Mouse (Mus musculus) megakaryocyte-erythroid progenitor cell, adult 5-6 weeks (primary cell): ENCODE results near the gene Il12rb1. TPM values are rescaled to one million over a fixed set of nuclear protein-coding genes. Genes with fewer than 3 reads are reported as not detected.

Source experiments
- ATAC-seq: replicated peaks from 2 replicates; pipeline ENCODE4 v1.8.0; 2016; ENCODE audit warnings: mild to moderate bottlenecking, inconsistent platforms; ENCODE audit not compliant: severe bottlenecking, poor library complexity, low FRiP score, low TSS enrichment
- total RNA-seq, 2 experiments: library from RNA; stranded (forward) in 1 of 2; stranded (reverse) in 1 of 2; fragments of 200-1000, 215-1000 nt in 1 of 2; fragments of >200 nt in 1 of 2; fragmentation: Nextera tagmentation in 1 of 2; gene quantifications; 2 replicates each; pipeline ENCODE4 v1.2.3; 2014 to 2017

Il12rb1 gene
- total RNA-seq, 2 experiments from 2014 or later: 0.31 to 2.0 TPM

DNA sequence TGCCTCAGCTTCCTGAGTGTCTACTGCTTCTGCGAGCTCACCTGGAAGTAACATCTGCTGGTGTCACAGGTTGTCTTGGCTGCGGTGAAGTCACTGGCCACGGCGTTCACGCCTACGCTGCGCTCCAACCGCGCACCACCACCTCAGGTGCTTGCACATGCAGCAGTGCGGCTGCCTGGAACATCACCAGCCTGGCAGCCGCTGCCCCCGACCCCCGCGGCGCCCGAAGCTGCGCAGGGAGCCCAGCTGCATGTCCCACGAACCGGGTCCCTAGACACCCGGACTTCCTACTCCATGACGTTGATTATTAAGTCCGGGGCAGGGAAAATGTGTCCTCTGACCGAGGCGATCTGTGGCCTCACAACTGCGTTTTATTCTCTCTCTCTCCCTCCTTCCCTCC is 34.2 kb downstream of the Il12rb1 start:
- ATAC-seq: no peak

DNA sequence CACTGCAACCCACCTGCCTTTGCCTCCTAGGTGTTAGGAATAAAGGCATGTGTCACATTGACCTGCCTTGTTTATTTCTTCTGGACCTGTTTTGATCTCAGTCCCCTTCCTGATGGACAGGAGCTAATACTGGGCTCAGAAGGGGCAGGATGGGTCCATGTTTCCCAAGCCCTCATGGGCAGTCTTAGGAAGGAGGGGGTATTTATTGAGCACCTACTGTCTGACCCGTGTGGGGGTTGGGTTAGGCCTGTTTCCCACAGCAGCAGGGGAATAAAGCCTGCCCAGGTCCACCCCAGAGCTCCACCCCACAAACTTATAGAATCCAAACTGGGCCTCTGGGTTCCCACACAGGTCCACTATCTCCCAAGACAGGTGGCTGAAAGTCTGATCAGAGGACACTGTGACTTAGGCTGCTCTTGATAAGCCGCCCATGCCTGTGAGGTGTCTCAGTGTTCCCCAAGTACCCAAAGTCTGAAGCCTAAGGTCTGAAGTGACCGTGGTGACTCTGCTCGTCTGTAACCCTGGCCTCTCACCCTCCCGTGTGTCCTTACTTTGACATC is 35.0 kb downstream of the Il12rb1 start:
- ATAC-seq: peak; percentile 18

DNA sequence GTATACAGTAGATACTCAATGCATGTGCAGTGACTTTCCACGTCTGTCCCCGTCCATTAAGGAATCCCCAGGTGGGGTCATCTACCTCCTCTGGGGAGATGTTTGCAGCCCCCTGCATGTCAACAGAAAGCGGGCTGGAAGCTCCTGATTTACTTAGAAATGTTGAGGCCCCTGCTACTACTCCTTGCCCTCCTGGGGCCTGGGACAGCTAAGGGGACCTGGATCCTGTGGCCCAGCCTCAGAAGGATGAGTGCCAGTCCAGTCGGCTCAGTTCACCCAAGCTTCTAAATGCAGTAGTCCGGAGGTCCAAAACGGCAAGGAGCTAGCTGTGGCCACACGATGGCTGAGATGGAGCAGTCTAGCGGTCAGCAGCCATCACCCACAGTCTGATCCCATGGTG is 35.7 kb downstream of the Il12rb1 start:
- ATAC-seq: no peak

DNA sequence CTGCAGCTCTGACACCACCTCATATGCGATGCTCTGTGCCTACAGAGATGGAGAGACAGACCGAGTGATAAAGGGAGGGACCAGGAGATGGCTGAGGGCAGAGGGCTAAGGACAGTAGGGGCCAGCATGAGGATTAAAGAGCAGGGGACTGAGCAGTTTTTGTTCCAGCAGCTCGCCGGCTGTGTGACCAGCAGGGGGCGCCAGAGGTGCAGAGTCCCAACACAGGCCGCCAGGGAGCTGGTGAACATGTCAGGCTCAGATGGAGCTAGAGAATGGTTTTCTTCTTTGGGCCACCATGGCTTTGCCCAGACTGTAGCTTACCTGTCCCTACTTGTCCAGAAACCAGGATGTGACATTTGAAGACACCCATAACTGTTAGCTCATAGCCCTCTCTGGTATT is 36.3 kb downstream of the Il12rb1 start:
- peak; percentile 32; the same call in 1 of the 2 replicates for ATAC-seq

DNA sequence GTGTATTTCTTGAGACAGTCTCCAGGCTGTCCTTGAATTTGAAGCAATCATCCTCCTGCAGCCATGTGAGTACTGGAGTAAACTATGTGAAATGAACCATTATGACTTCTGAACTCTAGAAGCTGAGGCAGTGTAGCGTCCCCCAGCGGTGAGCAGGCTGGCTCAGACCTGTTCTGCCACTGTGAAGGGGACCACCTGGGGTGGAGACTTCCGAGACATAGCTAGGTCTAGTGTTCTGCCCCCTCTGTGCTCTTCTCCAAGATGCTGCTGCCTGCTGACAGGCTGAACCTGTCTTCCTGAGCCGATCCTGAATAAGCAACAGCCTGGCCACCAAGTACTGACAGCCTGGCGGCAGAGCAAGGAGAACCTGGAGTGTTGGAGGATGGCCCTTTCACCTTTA is 36.9 kb downstream of the Il12rb1 start:
- no peak for ATAC-seq

DNA sequence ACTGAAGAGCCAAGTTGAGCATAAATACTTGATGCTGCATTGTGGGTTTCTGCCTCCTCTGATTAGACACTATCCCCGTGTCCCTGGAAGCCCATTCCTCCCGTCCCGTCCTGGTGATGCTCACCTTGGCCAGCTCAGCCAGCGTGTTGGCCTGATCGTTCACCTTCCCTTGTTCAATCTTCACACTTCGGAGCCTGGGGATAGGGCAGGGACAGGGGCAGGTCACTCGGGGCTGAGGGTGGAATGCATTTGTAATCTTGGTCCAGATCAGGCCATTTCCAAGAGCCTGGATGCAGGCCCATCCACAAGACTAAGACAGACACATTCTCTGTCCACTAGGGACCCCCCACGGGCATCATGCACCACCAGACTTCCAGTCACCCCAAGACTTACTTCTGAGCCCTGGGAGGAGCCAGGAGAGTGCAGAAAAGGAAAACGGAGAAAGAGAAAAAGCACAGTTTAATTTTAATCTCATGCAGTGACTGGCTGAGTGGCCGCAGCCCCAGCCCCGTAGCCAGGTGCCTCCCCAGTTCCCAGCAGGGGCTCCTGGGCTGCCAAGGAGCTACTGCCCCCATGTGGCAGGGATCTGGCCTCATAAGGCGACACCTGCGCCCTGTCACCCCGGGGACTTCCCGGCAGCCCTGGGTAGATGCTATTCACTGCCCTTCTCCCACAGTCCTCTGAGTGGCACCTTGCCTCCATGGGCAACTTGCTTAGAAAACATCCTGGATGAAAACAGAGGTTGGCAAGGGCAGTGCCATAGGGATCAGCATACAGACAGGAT is 38.3 kb downstream of the Il12rb1 start:
- ATAC-seq: 0 out of 2 replicates have a peak, but pooled peaks have one; percentile 22

DNA sequence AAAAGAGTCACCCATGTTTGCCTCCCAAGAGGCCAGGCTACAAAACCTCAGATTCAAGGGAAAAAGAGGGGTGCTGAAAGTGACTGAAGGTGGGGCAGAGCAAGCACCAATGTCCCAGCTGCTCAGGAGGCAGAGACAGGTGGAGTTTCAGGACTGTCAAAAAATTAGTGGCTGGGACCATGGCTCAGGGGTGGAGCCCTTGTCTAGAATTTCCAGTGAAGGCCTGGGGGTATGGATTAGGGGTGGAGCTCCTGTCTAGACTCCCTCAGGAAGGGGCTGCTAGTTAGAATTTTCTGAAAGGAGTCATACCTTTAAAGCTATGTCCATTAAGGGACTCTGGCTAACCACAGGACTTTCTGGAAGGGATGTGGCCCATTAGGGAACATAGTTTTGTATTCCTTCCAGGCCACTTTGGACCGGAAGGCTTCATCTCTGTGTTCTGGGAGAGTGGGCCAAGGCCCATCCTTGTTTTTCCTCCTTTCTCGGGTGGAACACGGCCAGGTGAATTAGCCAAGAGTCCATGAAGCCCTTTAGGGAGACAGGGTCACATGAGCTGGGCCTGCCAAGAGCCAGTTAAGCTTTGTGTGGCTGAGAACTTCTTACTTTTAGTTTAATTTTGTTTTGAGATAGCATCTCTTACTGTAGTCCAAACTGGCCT is 41.2 kb downstream of the Il12rb1 start:
- no peak for ATAC-seq

DNA sequence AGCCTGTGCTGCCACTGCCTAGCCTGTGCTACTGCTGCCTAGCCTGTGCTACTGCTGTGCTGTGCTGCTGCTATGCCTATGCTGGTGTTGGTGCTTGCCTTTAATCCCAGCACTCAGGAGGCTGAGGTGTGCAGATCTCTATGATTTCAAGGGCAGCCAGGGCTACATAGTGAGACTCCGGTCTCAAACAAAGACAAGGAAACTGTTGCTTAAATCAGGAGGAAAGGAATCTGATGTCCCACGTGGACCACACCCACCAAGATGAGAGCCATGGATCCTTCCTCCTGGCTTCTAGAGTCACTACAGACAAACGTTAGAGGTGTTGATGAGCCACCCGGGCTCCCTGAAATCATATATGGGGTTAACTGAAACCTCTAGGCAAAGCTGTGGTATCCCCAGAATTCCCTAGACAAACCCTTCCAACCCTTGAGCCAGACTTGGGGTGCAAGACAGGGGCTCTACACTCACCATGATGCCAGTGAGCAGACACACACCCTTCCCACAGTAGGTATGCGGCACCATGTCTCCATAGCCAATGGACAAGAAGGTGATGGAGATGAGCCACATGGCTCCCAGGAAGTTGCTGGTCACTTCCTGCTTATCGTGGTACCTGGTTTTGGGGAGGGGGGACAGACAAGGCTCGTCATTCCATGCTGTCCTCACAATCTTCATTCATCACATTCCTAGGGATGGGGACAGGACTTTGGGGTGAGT is 42.0 kb downstream of the Il12rb1 start:
- no peak for ATAC-seq

DNA sequence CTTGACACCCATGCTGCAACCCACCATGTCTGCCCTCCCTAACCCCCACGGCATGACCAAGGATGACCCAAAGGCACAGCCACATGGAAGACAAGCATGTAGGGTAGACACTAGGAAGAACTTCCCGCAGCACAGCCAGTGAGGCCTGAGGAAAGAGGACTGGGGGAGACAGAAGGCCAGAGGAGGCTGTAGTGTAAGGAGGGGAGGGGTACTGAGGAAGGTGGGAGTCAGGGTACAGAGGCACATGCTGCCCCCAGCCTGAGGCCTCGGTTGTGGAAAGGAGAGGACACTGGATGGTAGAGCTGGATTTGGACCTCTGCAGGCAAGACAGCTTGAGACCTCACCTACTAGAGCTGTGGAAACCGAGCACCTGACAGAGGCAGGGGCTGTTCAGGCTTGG is 42.7 kb downstream of the Il12rb1 start:
- ATAC-seq: no peak

DNA sequence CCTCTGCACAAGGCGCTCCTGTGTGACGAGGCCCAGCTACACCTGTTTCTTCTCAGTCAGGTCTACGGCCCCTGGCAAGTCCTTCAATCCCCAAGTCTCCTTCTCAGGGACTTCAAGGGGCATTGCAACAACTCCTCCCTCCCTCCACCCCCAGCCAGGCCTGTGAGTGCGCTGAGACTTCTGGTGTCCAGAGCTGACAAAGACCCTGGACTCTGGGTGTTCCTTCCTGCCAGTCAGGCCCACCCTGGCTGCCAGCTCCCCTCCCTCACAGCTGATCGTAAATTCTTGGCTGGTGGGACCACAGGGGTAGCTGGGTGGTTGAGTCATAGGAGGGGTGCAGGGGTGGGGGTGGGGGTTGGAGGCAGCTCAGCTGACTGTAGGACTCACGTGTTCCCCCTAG is 43.6 kb downstream of the Il12rb1 start:
- no peak for ATAC-seq

DNA sequence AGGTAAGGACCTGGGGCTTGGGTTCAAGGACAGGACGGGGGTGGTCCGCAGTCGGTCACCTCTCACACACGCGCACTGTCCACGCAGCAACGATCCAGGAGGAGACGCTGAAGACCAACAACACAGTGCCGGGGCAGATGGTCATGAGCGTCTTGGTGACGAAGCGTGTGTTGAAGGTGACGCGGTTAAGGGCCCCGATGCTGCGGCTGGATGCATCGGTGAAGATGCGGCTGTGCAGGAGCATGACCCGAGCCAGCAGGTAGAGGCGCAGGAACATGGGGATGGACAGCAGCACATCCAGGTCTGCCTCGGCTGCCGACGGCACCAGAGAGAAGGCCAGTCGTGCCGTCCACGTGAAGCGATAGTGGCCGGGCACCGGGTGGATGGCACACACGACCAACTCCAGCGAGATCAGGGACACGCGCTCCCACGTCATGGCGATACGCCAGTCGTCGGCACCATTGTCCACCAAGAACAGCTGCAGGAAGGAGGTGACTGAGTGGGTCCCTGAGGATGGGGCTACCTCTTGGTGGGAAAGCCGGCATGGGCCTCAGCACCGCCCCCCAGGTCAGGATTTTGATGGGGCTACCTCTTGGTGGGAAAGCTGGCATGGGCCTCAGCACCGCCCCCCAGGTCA is 44.5 kb downstream of the Il12rb1 start:
- no peak for ATAC-seq

DNA sequence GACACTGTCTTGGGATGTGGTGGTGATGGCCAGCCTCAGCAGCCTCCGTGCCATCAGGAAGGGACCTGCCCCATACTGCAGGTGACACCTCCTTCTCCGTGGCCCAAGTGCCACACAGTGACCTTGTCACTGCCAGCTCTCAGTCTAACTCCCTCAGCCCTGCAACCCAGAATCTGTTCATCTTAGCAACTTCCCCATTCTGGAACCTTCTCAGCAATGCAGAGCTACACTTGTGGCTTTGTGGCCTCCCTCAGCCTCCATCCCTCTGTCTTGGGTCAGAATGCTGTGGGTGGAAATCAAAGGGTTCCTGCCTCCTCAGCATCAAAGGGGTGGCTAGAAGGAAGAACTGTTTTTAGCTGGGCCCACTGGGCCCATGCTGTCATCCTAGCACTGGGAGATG is 45.6 kb downstream of the Il12rb1 start:
- ATAC-seq: no peak

DNA sequence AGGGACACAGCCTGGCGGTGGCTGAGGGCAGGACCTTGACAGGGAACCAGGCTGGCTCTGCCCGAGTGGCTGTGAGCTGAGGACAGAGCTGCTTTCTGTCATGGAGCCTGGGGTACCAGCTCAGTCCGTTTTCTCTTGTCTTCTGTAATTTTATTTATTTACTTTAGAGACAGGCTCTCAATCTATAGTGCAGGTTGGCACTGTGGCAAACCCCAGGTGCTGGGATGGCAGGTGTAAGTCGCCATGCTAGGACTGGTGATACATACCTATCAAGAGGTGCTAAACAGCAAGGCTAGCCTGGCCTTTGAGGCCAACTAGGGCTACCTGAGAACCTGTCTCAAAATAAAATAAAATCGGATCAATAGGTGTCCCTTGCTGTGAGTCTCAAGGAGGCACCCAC is 47.8 kb downstream of the Il12rb1 start:
- ATAC-seq: no peak

DNA sequence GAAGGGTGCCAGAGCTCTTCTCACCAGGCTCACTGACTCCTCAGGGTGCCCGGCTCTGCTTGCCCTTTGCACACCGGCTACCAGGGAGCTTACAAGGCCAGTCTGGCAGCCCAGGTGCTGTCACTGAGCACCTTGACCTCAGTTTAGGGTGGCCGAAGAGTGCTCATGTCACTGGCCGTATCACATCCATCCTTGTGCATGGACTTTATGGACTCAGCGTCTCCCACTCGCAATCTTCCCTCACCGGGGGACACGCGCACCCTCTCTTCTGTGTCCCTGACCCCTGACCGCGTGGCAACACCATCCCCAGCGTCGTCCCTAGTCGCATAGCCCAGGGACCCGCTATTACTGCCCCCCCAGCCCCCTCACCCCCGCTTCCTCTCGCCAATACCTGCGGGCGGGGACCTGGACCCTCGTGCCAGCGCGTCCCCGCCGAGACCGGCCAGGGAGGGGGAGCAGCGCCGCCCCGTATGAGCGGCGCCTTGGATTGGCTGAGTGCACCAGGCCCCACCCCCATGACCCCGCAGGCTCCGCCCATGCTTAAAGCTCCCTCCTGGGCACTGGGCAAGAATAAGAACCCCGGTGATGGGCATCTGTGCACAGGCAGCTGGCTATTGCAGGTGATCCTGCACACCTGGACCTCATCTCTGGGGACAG is 48.4 kb downstream of the Il12rb1 start:
- ATAC-seq: peak; percentile 66

DNA sequence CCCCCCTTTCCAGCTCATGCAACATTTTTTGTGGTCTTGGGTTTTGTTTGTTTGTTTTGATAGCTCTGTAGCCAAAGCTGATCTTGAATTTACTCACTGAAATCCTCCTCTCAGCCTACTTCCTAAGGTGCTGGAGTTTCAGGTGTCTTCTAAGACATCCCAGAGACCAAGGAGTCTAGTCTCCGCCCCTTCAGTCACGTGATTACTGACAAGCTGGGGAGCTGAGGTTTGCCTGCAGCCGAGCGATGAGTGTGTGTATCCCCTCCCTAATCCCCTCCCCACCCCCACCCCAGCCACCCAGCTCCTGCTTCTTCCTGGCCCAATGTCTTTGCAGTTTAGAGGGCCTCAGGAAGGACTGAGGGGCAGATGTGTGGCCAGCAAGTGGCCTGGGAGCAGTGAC is 49.3 kb downstream of the Il12rb1 start:
- ATAC-seq: no peak

DNA sequence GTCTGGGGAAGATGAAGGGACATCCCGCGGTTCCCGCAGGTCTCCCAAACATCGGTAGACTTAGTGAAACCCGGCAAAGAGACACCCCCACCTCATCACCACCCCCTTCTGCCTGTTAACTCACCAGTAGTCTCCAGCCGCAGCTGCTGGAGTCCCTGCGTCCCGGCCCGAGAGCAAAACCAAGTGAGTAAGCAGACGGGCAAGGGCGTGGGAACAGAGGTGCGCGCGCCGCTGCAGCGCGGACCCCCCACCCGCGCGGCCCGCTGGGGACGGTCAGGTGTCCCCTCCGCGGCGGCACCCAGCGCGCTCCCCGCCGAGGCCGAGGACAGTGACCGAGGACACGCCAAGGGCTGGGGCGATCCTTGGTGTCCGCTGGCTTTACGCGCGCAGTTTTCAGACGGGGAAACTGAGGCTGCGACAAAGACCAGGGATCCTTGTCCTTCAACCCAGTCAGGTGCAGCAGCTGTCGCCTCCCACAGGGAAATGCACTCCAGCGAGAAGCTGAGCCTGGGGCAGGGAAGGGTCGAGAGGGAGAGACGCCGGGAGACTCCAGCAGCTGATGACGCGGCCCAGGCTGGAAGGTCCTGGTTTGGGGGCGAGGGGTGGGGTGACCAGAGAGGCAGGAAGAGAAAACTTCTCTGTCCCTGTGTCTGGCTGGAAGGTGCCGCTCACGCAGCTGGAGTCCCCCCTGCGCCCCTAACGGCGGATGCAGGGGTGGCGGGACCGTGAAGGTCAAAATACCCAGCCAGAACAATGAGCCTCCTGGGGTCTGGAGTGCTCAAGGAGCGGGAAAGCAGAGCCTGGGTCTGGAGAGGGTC is 54.8 kb downstream of the Il12rb1 start, which contains the start of gene Kcnn1:
Kcnn1 (minus strand) TSS at position 435 of the 818 bp plus-strand sequence.
- ATAC-seq: 0 out of 2 replicates have a peak, but pooled peaks have one; percentile 5

DNA sequence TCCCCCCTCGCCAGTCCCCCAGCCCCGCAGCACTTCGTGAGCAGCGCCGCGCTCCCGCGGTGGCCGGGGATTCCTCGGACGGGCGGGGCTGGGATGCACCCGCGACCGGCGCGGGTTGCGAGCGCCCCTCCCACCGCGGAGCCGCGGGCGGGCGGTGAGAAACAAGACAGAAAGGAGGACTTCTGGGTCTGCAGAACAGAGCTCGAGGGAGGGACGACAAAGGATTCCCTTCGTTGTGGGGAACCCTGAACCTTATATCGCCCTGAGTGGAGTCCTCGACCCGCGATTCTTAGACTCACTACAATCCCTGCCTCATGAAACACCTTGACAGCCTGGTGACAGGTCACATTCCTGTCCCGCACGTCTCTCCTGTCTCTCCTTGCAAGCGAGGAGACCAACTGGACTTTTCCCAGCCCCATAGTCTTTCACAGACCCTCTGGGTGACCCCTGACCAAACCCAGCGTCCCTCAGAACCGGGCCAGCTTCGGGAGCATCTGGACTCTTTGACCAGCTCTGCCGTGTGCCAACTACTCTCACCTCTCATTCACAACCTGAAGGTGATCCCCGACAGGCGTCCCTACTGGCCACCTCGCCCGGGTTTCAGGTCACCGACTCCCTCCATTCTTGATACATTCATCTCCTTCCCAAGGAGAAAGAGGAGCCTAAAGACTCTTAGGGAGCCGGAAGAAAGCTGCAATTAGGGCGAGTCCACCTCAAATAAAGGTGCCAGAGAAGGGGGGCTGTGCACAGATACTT is 55.9 kb downstream of the Il12rb1 start:
- ATAC-seq: no peak
